Mouse (Mus musculus) neural tube, embryonic 13.5 days (tissue): ENCODE data around the gene Mrnip. TPM values are rescaled to one million over a fixed set of nuclear protein-coding genes. Genes with fewer than 3 reads are reported as not detected.
"Not testable (repeated sequence)": the region's sequence is repeated elsewhere in the genome, so short reads cannot be mapped to it uniquely, and the experiment has no call there.

ENCODE experiments used
- ATAC-seq: fragments of 200-750 bp; cut with Nextera tagmentation; 2 replicates; pipeline ENCODE4 v1.8.0; 2017; ENCODE audit warnings: low read depth, mild to moderate bottlenecking, moderate TSS enrichment, moderate library complexity
- H3K27ac ChIP-seq: fragments of 300-500 bp; sonication (generic); replicated peaks from 2 replicates; pipeline ENCODE4 v1.5.1; 2015; ENCODE audit warnings: moderate library complexity, mild to moderate bottlenecking, inconsistent platforms
- H3K27me3 ChIP-seq: fragments of 300-500 bp; sonication (generic); 2 replicates; pipeline ENCODE4 v1.6.1; 2015; ENCODE audit warnings: mild to moderate bottlenecking, inconsistent platforms
- H3K36me3 ChIP-seq: fragments of 300-500 bp; sonication (generic); 2 replicates; pipeline ENCODE4 v1.6.1; 2015; ENCODE audit warnings: mild to moderate bottlenecking, inconsistent platforms
- H3K4me1 ChIP-seq: fragments of 300-500 bp; sonication (generic); replicated peaks from 2 replicates; pipeline ENCODE4 v1.6.1; 2015; ENCODE audit warnings: inconsistent platforms
- H3K4me2 ChIP-seq: fragments of 300-500 bp; sonication (generic); 2 replicates; pipeline ENCODE4 v1.6.1; 2015; ENCODE audit warnings: inconsistent platforms, mild to moderate bottlenecking, moderate library complexity
- H3K4me3 ChIP-seq: fragments of 300-500 bp; sonication (generic); 2 replicates; pipeline ENCODE4 v1.5.1; 2015; ENCODE audit warnings: mild to moderate bottlenecking, inconsistent platforms
- H3K9ac ChIP-seq: fragments of 300-500 bp; sonication (generic); 2 replicates; pipeline ENCODE4 v1.6.1; 2015; ENCODE audit warnings: moderate library complexity, mild to moderate bottlenecking, inconsistent platforms
- H3K9me3 ChIP-seq: fragments of 300-500 bp; sonication (generic); 2 replicates; pipeline ENCODE4 v1.6.1; 2016; ENCODE audit warnings: inconsistent platforms
- WGBS: fragments of 180-500 bp; shearing (Covaris S2); methylation state at CpG from one replicate; pipeline ENCODE4 v1.1.7; 2015; 5-methylcytosine and 5-hydroxymethylcytosine counted together
- polyA plus RNA-seq: library from polyadenylated mRNA; unstranded; fragments of >200 nt; fragmentation: Nextera tagmentation; extraction: Ambion mirVana; gene quantifications from 2 replicates; pipeline ENCODE4 v1.2.1, GENCODE M21; 2015

Mrnip gene
- polyA plus RNA-seq = 23.1 and 31.9 TPM in 2 replicates

- Histone ChIP-seq H3K4me2 (peak within 1 kb of the TSS; percentile 81), H3K9ac (peak within 1 kb of the TSS; percentile 87), H3K4me1 (peaks cover 13% of the 10 kb centered on the region), H3K27ac (peak within 1 kb of the TSS; percentile 89), H3K36me3 (peaks cover 53% of the 10 kb centered on the region), H3K4me3 (peak within 1 kb of the TSS; percentile 74)
- peak; percentile 54 for ATAC-seq
- H3K9me3 ChIP-seq, H3K27me3 ChIP-seq: not testable (repeated sequence)
- 8% methylated on average over 19 of the region's 19 CpGs for WGBS
Observed at GRCm38 (mm10) chr11:50174111-50174729, at the start of gene Mrnip. Gene Mrnip, plus strand, starts transcription at chr11:50174444.

DNA sequence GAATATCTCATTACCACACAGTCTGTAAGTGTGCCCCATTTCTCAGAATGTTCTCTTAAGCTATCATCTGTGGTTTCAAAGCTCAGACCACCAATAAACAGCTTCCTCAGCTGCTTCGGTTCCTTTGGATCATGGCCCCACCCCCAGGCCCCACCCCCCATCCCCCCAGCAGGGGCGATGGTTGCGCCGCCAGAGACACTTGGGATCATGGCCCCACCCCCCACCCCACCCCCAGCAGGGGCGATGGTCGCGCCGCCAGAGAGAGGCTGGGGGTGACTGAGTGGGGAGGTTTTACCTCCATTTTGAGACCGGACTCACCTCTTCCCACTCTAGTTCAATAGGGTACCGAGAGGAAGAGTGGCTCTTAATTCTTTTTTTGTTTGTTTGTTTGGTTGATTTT lies 46.5 kb upstream of the Mrnip start:
- no peaks in the 10 kb centered on the region for H3K9me3 ChIP-seq
- 6% methylated on average over 10 of the region's 10 CpGs for WGBS

DNA sequence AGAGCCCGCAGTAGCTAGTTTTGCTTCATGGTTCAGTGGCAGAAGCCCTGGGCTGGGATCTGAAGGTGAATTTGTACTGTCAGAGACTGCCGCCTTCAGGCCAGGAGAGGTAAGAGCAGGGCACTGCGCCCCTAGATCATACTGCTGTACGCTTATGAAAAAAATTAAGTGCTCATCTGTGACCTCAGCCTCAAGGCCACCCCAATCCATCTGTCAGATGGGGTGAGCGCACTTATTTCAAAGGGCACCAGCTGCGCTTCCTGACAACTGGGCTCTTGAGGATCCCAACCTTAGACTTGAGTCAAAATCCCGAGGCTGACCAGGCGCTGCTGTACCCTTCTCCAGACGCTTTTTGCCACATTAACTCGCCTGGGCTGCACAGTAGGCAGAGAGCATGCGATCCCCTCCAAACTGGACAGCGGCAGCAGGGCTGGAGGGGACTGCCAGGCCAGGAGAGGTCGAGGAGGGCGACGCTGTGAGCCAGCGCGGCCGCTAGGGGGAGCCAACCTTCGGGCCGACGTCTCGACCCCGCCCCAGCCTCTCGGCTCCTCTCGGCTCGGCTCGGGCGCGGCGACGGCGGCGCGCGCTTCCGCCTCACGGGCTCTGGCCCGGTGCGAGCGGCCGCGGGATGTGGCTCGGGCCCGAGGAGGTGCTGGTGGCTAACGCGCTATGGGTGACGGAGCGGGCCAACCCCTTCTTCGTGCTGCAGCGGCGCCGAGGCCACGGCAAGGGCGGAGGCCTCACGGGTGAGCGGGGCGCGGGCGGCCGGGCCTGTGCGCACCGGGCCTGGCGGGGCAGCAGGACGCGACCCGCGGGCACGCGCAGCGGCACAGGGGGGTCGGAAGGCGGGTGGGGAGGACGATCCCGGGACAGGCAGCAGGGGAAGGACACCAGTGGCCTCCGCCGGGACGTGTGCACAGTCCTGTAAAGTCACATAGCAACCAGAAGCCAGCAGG lies 43.2 kb upstream of the Mrnip start, which contains the start of gene Tbc1d9b:
Gene Tbc1d9b, plus strand, starts transcription at position 586 of the 956 bp plus-strand sequence.
- Histone ChIP-seq H3K9me3 (no peaks in the 10 kb centered on the region), H3K36me3 (peaks cover 10% of the 10 kb centered on the region), H3K27me3 (no peaks in the 10 kb centered on the region), H3K4me1 (peaks cover 23% of the 10 kb centered on the region), H3K4me3 (peak within 1 kb of the TSS; percentile 65), H3K4me2 (peak within 1 kb of the TSS; percentile 83), H3K9ac (peak within 1 kb of the TSS; percentile 92), H3K27ac (peak within 1 kb of the TSS; percentile 92)
- under 1% methylated on average over 77 of the region's 77 CpGs for WGBS
- ATAC-seq = peak; percentile 95

More for the DNA sequence above, 46.5 kb upstream of the Mrnip start:
- Histone ChIP-seq H3K27ac (no peak overlapping the region), H3K4me2 (peak overlapping the region; percentile 35), H3K36me3 (0 out of 2 replicates have a peak, but pooled peaks cover 2% of the 10 kb centered on the region), H3K27me3 (no peaks in the 10 kb centered on the region), H3K9ac (no peak overlapping the region), H3K4me3 (no peak overlapping the region), H3K4me1 (peaks cover 23% of the 10 kb centered on the region)
- ATAC-seq = no peak

GRCm38 (mm10) chr11:50131801-50132201 lies 42.4 kb upstream of the Mrnip start:
- WGBS = 15% methylated on average over 10 of the region's 10 CpGs
- peak overlapping the region; percentile 65 for H3K4me3 ChIP-seq
- peak overlapping the region; percentile 83 for H3K4me2 ChIP-seq
- peak overlapping the region; percentile 92 for H3K27ac ChIP-seq
- peaks cover 23% of the 10 kb centered on the region for H3K4me1 ChIP-seq
- 0 out of 2 replicates have a peak, but pooled peaks have one; percentile 9 for ATAC-seq
- H3K27me3 ChIP-seq = no peaks in the 10 kb centered on the region
- peak overlapping the region; percentile 92 for H3K9ac ChIP-seq
- H3K9me3 ChIP-seq = no peaks in the 10 kb centered on the region
- peaks cover 17% of the 10 kb centered on the region for H3K36me3 ChIP-seq

- Histone ChIP-seq H3K4me2 (peak overlapping the region; percentile 83), H3K9me3 (no peaks in the 10 kb centered on the region), H3K9ac (peak overlapping the region; percentile 92), H3K27ac (no peak overlapping the region; the same call in 1 of the 2 replicates), H3K27me3 (no peaks in the 10 kb centered on the region), H3K4me3 (peak overlapping the region; percentile 65), H3K36me3 (peaks cover 21% of the 10 kb centered on the region), H3K4me1 (peaks cover 23% of the 10 kb centered on the region)
- WGBS = 81% methylated on average over 6 of the region's 6 CpGs
- ATAC-seq = no peak
Observed at GRCm38 (mm10) chr11:50132265-50132664, 42.0 kb upstream of the Mrnip start.

DNA sequence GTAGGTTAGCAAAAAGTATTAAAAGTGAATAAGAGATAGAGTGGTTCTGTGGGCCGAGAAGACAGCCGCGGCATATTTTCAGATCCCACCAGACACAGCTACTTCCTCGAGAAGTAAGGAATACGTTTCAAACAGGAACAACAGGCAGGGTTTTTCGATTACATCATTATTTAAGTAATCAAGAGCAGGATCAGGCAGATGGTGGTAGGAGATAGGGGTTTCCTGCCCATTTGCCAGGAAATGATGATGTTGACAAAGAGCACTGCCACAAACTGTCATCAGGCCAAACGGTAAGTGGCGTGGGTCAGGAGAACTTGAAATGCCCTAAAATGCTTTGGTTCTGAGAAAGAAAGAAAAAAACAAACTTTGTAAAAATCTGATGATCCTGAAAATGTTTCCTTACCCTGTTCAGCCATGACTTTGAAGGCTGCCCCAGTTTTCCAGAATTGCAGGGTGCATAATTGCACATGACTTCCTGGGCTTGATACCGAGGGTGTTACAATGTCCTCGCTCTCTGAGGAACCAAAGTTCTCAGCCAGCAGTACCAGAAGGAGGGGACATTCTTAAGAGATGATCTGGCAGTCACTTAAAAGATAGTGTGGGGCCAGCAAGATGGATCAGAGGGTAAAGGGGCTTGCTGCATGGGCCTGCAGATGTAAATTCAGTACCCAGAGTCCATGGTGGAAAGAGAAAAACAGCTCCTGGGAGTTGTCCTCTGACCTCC lies 39.9 kb upstream of the Mrnip start:
- H3K9ac ChIP-seq = no peak overlapping the region
- WGBS = 83% methylated on average over 10 of the region's 10 CpGs
- no peak overlapping the region for H3K4me2 ChIP-seq
- ATAC-seq = no peak
- no peak overlapping the region for H3K4me3 ChIP-seq
- no peaks in the 10 kb centered on the region for H3K9me3 ChIP-seq
- H3K4me1 ChIP-seq = peaks cover 19% of the 10 kb centered on the region
- no peaks in the 10 kb centered on the region for H3K27me3 ChIP-seq
- H3K27ac ChIP-seq = no peak overlapping the region
- H3K36me3 ChIP-seq = peaks cover 40% of the 10 kb centered on the region

- Histone ChIP-seq H3K9ac (no peak overlapping the region), H3K27ac (no peak overlapping the region), H3K36me3 (peaks cover 77% of the 10 kb centered on the region), H3K4me2 (no peak overlapping the region), H3K9me3 (no peaks in the 10 kb centered on the region), H3K4me1 (no peaks in the 10 kb centered on the region; the same call in 1 of the 2 replicates), H3K27me3 (no peaks in the 10 kb centered on the region), H3K4me3 (no peak overlapping the region)
- no peak for ATAC-seq
- WGBS = 70% methylated on average over 10 of the region's 10 CpGs
Observed at GRCm38 (mm10) chr11:50138206-50138822, 35.9 kb upstream of the Mrnip start.

GRCm38 (mm10) chr11:50139571-50139970 lies 34.7 kb upstream of the Mrnip start:
- no peaks in the 10 kb centered on the region for H3K9me3 ChIP-seq
- H3K27ac ChIP-seq = no peak overlapping the region
- H3K4me1 ChIP-seq = no peaks in the 10 kb centered on the region
- ATAC-seq = no peak
- peaks cover 88% of the 10 kb centered on the region for H3K36me3 ChIP-seq
- no peak overlapping the region for H3K9ac ChIP-seq
- no peaks in the 10 kb centered on the region for H3K27me3 ChIP-seq
- 81% methylated on average over 7 of the region's 7 CpGs for WGBS
- no peak overlapping the region for H3K4me2 ChIP-seq
- no peak overlapping the region for H3K4me3 ChIP-seq

DNA sequence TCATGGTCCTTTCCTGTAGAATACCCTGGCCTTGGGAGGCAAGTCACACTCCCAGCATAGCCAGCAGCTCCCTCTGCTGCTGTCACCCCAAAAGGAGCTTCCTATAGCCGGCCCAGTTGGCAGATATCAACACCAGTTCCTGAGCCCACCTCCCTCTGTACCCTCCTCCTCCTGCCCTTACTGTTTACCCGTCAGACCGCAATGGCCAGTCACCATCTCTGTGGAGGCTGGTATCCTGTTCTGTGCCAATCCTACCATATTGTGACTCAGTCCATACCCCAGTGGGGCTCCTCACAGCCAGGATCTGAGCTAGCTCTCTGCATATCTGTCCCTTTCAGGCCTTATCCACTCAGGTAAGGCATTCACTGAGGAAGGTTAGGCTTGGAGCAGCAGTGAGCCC lies 28.7 kb upstream of the Mrnip start:
- no peak for ATAC-seq
- no peaks in the 10 kb centered on the region for H3K4me1 ChIP-seq
- H3K27ac ChIP-seq = no peak overlapping the region
- H3K27me3 ChIP-seq = no peaks in the 10 kb centered on the region
- no peak overlapping the region for H3K4me2 ChIP-seq
- peaks cover 95% of the 10 kb centered on the region for H3K36me3 ChIP-seq
- no peak overlapping the region for H3K4me3 ChIP-seq
- no peak overlapping the region for H3K9ac ChIP-seq
- 92% methylated on average over 3 of the region's 3 CpGs for WGBS
- H3K9me3 ChIP-seq = no peaks in the 10 kb centered on the region

DNA sequence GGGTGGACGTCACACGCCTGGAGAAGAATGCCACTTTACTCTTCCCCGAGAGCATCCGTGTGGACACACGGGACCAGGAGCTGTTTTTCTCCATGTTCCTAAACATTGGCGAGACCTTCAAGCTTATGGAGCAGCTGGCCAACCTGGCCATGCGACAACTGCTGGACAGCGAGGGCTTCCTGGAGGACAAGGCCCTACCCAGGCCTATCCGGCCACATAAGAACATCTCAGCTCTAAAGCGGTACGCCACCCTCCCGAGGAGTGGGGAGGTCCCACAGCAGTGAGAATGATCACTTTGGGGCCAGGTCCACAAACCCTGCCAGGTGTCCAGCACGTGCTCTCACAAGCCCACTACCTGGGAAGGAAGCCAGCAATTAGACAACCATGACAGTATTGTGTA lies 28.1 kb upstream of the Mrnip start:
- no peak for ATAC-seq
- Histone ChIP-seq H3K27ac (no peak overlapping the region), H3K4me2 (no peak overlapping the region), H3K9me3 (no peaks in the 10 kb centered on the region), H3K4me3 (no peak overlapping the region), H3K4me1 (no peaks in the 10 kb centered on the region), H3K27me3 (no peaks in the 10 kb centered on the region), H3K36me3 (peaks cover 95% of the 10 kb centered on the region), H3K9ac (no peak overlapping the region)
- WGBS = 94% methylated on average over 13 of the region's 13 CpGs

DNA sequence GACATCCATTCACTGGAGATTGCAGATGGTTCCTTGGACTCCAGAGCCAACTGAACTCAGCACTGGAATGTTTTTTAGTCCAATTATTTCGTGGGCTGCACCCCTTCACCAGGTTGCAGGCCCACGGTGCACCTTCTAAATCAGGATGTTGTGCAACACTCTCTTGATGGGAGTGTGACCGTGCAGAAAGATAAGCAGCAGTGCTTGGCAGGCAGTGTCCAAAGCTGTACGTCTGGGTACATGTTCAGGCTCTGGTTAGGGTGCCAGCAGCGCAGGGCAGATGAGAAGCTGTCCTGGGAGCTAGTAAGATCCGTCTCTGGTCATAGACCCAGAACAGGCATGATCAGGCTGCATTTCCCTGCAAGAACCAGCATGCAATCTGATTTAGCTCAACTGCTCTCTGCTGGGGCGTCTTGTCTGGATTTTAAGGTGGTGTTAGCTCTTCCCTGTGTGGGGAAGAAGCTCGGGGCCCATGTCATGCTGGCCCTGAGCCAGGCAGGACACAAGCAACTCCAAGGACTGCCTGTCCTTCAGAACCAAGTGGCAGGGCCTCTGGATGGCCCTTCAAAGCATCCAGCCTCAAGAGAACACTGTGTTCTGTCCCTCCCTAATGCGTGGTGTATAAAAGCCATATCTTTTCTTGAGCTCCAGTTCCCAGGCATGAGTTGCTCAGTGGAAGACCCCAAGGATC lies 26.8 kb upstream of the Mrnip start:
- no peak overlapping the region for H3K4me3 ChIP-seq
- no peak overlapping the region for H3K27ac ChIP-seq
- H3K27me3 ChIP-seq = no peaks in the 10 kb centered on the region
- peaks cover 96% of the 10 kb centered on the region for H3K36me3 ChIP-seq
- H3K9me3 ChIP-seq = no peaks in the 10 kb centered on the region
- no peak overlapping the region for H3K9ac ChIP-seq
- ATAC-seq = no peak
- 90% methylated on average over 9 of the region's 9 CpGs for WGBS
- H3K4me1 ChIP-seq = no peaks in the 10 kb centered on the region
- H3K4me2 ChIP-seq = no peak overlapping the region
